In the genomic region with DNA sequence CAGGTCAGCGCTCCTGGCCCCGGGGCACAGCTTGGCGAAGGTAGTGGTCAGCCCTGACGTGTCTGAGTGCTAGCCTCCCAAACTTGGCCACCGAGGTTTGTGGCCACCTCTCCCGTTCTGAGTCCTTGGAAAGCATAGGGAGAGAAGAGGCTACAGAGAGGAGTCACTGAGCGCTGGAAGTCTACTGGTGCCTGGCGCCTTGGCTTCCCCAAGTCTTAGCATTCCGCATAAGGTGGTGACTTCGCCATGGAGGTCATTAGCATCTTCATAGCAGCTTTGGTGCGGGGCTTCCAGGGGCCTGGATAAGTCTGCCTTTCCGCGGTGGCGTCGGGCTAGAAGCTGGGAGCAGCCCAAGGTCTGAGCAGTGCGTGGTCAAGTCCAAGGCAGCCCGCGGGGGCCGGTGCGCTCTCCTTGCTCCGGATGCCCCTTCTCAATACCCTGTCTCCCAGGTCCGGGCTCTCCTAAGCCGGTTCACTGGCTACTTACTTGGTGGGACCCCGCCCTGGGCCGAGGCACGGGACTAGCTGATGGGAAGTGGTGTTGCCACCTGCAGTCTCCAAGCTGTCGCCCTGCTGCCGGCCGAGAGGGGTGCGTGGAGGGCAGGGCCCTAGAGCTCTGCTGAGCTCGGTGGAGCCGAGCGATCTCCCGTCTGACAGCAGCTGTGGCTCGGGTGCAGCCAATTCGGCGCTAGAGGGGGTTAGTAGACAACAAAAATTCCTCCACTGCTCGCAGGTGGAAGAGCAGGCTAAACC, we compare ENCODE assay signal across 8 mouse cellular contexts. TPM values are rescaled to one million over a fixed set of nuclear protein-coding genes. Genes with fewer than 3 reads are reported as not detected.
DNase-seq lines count a peak whose midpoint lies in the region; ATAC-seq lines count a peak whose summit lies in the region.

No protein-coding gene starts in this region.

- H3K4me3 ChIP-seq in embryonic facial prominence, embryonic 10.5 days: peak overlapping the region; percentile 65
- peak overlapping the region; percentile 68 for H3K4me3 ChIP-seq in hindbrain, embryonic 13.5 days

- peaks cover 20% of the 10 kb centered on the region for H3K4me1 ChIP-seq in embryonic facial prominence, embryonic 10.5 days
- H3K4me1 ChIP-seq in hindbrain, embryonic 13.5 days (replicated peaks): peaks cover 20% of the 10 kb centered on the region

- ATAC-seq in hindbrain, embryonic 13.5 days (ENCODE audit: low FRiP score): peak; percentile 91
- ATAC-seq in erythroblast, adult 5-6 weeks (replicated peaks; ENCODE audit: low FRiP score, poor library complexity, severe bottlenecking): no peak

- DNase-seq in adrenal gland, adult (ENCODE audit: inconsistent age in 2 of 2, low spot score in 1 of 2): peak; percentile 6 to 43
- DNase-seq in adrenal gland, adult 8-10 months: no peak
- DNase-seq in Muller cell, postnatal 12 days (ENCODE audit: inconsistent ontology term): peak; percentile 73
- peak; percentile 74 for DNase-seq in embryonic facial prominence, embryonic 10.5 days (ENCODE audit: low spot score)
- DNase-seq in left cerebral cortex, postnatal 4 days: peak; percentile 80
- DNase-seq in retina, adult 2 months (ENCODE audit: low read depth, low spot score): peak; percentile 11

- intact Hi-C loops in left cerebral cortex, postnatal 4 days (cut with DNase I): loop anchor here (5.0 to 10.0 kb wide), 2 partner anchors 924 to 1899 kb away; no protein-coding TSS in a partner anchor

- H3K36me3 ChIP-seq in embryonic facial prominence, embryonic 10.5 days (replicated peaks): no peaks in the 10 kb centered on the region
- H3K36me3 ChIP-seq in hindbrain, embryonic 13.5 days: no peaks in the 10 kb centered on the region

- no peaks in the 10 kb centered on the region for H3K9me3 ChIP-seq in embryonic facial prominence, embryonic 10.5 days
- no peaks in the 10 kb centered on the region for H3K9me3 ChIP-seq in hindbrain, embryonic 13.5 days

- H3K4me2 ChIP-seq in hindbrain, embryonic 13.5 days: peak overlapping the region; percentile 91

- under 1% methylated on average over 38 of the region's 38 CpGs for WGBS in embryonic facial prominence, embryonic 10.5 days
- under 1% methylated on average over 38 of the region's 38 CpGs for WGBS in hindbrain, embryonic 13.5 days

- no peak overlapping the region for H3K27ac ChIP-seq in embryonic facial prominence, embryonic 10.5 days (replicated peaks)
- H3K27ac ChIP-seq in hindbrain, embryonic 13.5 days: peak overlapping the region; percentile 75

- H3K27me3 ChIP-seq in embryonic facial prominence, embryonic 10.5 days (replicated peaks; ENCODE audit: low read depth, poor library complexity, severe bottlenecking): peaks cover 41% of the 10 kb centered on the region
- H3K27me3 ChIP-seq in hindbrain, embryonic 13.5 days: no peaks in the 10 kb centered on the region

- peak overlapping the region; percentile 76 for H3K9ac ChIP-seq in hindbrain, embryonic 13.5 days

RNA-seq across cellular contexts. Expression of a gene that starts 0.7 kb away (rescaled TPM):
- under 1 TPM in 3 of 4 experiments, not detected in 1; 0.08 to 0.49 (median 0.22) TPM for total RNA-seq in adrenal gland, adult 8-10 months (2022)
- 0.31 and 0.57 TPM in 2 replicates for polyA plus RNA-seq in embryonic facial prominence, embryonic 10.5 days (2016; fragmentation: Nextera tagmentation; extraction: Ambion mirVana)
- polyA plus RNA-seq in hindbrain, embryonic 13.5 days (2015; fragmentation: Nextera tagmentation; extraction: Ambion mirVana): 7.2 and 7.8 TPM in 2 replicates
- 10 to 100 TPM; 44.3 to 53.6 TPM for total RNA-seq in left cerebral cortex, postnatal 4 days (2021)
- not detected in 2 replicates for total RNA-seq in erythroblast, adult 5-6 weeks (2015; ENCODE audit: low replicate concordance)
- total RNA-seq in erythroblast, adult 5-6 weeks (2017; ENCODE audit: low replicate concordance): not detected in 2 replicates

Comparison
In these comparisons a context has a peak if more than half of its experiments do, and no peak if none do; other contexts are left out.
1. RNA of a gene that starts 0.7 kb away (total RNA-seq): 44.3 to 53.6 TPM in left cerebral cortex, postnatal 4 days; 0.08 to 0.49 TPM in adrenal gland, adult 8-10 months and not detected in erythroblast, adult 5-6 weeks; every median in the first group is over 10 times any median in the second.